Mouse (Mus musculus) heart, postnatal 0 days (tissue): ENCODE results near the gene Inpp4a.

ENCODE experiments used
- CTCF ChIP-seq: IDR thresholded peaks from 2 replicates; pipeline ENCODE4 v1.5.1; 2016; ENCODE audit warnings: antibody characterized with exemption, control low read depth, low read depth
- EP300 ChIP-seq: IDR thresholded peaks from 2 replicates; pipeline ENCODE4 v1.6.1; 2016; ENCODE audit warnings: antibody characterized with exemption, low read depth

DNA sequence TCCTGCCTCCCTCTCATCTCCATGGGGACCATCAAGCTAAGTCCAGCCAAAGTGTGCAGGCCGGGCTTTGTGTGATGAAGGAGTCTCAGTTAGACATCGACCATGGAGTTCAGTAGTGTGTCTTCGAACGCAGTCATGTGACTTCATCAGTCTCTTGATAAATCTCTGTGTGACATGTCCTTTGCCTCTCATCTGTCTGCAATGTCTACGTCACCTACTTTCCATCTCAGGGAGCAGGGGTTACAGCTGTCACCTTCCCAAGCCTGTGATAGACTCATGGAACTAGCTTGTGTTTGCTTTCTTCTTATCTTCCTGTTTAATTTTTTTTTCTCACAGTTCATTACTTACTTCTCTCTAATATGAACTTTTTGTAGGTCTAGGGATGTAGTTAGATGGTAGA, 81.2 kb downstream of the Inpp4a start:
- TF ChIP-seq CTCF = no peak
- TF ChIP-seq EP300 = no peak
